Mouse (Mus musculus) 416B (cell line): ENCODE measurements around the gene Samd7.
"Not testable (repeated sequence)": the region's sequence is repeated elsewhere in the genome, so short reads cannot be mapped to it uniquely, and the experiment has no call there.

Source experiments
- DNase-seq: peaks from one replicate; pipeline ENCODE4 v3.0.0; 2011; ENCODE audit warnings: low read depth

The Samd7 gene

DNA sequence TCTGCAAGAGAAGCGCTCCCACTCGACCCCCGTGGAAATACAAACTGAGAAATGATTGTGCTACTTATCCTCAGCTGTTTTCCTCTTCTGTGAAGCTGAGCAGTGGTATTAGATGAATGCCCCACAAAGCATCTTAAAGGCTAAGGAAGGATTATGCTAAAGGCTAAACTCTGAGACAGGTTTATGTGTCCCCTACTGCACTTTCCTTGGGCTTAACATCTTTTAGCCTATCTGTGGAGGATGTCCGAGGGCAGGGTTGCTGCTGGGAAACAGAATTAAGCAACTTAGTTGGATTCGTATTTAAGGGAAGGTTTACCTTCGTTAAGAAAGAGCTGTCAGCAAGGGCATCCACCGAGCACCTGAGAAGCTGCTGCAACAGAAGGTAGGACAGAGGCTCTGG, at the start of gene Samd7:
TSS of gene Samd7 (plus strand) at position 288 of the 400 bp plus-strand sequence.
- no peak for DNase-seq

- DNase-seq = peak; percentile 12
Observed at GRCm38 (mm10) chr3:30696346-30696745, 49.7 kb upstream of the Samd7 start.

DNA sequence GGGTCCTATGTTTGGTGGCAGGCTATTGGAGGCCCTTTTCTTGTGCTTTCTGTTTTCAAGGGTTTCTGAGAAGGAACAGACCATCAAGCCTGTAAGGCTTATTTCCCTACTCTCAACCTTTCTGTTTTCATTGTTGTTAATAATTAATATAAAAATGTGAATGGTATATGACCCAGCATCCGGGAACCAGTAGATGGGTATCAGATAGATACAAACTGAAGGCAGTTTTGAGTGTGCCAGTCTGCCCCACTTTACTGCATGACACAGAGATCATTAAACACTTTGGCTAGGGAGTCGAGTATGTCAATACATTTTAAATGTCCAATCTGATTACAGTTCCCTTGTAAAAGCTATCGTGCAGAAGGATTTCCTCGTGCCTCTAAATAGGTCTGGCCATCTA, 48.2 kb upstream of the Samd7 start:
- DNase-seq = no peak

GRCm38 (mm10) chr3:30699711-30700505, 46.2 kb upstream of the Samd7 start, which contains the start of gene Lrrc31:
TSS of gene Lrrc31 (minus strand) at chr3:30699843.
- DNase-seq = not testable (repeated sequence)

GRCm38 (mm10) chr3:30705977-30706376, 40.1 kb upstream of the Samd7 start:
- no peak for DNase-seq

GRCm38 (mm10) chr3:30706614-30707276, 39.3 kb upstream of the Samd7 start:
- DNase-seq = peak; percentile 91

- no peak for DNase-seq
Observed at GRCm38 (mm10) chr3:30710191-30710590, 35.9 kb upstream of the Samd7 start.

DNA sequence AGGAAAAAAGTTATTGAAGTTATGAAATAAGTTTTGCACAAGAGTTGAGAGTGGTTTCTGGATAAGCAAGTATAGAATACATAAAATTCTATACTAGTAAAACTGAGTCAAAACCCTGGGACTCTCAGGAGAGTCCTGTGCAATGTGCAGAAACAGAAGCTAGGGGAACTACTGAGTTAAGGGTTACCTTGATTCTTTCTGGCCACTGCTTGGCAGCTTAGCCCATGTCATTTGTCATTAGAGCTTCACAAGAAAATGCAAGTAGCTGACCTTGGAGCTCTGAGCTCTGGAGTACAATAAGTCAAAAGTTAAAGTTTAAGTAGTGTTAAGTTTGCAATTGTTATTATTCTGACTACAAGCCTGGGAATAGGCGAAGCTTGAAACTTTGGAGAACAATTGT, 32.8 kb upstream of the Samd7 start:
- DNase-seq = no peak

GRCm38 (mm10) chr3:30718649-30719048, 27.4 kb upstream of the Samd7 start:
- DNase-seq = no peak

DNA sequence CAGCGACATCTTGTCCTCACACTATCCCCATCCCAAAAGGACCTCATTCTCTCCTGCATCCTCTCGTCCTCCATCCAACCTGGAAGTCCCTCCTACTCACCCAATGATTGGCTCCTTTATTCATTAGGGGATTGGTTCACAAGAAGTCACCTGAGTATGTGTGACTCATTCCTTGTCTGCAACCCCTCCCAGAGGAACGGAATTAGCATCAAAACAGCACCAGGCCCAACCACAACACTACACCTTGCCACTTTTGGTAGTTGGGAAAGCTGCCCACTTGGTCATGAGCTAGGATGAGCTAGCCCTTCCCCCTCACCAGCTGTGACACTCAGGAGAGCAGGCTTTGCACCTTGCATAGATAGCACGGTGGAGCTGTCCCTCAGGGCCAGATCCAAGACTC, 24.1 kb upstream of the Samd7 start:
- no peak for DNase-seq

DNA sequence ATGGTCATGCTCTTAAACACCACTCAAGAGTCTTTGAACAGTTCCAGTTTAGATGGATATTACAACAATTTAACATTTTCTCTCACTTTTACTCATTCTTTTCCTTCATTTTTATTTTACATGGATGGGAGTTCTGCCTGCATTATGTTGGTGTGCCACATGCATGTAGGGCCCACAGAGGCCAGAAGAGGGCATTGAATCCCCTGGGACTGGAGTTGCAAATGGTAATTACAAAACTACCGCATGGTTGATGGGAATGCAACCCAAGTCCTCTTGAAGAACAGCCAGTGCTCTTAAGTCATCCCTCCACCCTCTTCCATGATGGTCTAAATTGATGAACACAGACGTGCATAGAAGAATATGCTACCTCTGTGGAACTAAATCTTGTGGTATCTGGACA, 23.6 kb upstream of the Samd7 start:
- peak; percentile 23 for DNase-seq

DNA sequence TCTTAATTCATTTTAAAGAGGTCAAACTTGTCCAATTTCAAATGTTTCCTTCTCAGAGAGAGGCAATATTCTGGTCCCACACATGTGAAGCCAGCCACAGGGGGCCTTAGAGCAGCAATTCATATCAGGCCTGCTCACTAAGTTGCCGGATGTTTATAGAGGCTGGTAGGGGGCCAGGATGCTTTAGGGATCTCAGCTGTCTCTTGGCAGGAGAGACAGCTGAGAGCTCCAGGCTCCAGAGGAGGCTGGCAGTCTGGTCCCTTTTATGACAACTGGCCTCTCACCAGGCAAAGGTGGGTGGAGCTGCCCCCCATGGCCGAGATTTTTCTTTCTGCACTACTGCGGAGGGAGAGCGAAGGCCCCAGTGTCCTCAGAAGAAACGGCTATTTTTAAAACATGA, 22.9 kb upstream of the Samd7 start:
- no peak for DNase-seq

DNA sequence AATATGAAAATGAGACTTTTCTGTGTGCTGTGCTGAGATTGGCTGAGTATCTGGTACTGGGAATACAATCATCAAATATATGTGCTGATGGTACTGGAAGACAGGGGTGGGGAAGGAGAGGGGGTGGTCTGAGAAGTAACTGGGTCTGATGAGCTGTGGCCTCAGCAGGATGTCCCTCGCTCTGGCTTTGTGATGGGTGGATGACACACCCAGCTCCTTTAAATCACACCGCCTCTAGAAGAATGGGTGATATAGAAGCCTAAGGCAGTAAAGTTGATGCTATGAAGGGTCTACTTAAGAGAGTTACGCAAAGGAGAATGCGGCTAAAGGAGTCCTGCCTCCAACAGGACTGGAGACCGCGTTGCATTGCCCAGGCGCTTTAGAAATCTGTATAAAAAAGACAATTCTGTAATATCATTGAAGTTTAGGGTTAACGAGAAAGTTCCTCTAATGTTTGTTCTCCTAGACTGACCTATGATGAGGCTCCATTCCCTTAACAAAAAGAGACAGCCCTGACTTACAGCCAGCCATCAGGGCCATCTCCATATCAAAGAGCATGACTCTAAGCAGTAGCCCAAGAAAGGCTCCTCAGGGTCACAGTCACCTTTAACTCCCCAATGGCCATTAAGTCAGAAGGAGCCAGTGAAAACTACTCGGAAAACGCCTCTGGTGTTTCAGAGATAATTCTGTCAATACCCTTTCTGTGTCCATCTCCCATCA, 21.8 kb upstream of the Samd7 start:
- no peak for DNase-seq

DNA sequence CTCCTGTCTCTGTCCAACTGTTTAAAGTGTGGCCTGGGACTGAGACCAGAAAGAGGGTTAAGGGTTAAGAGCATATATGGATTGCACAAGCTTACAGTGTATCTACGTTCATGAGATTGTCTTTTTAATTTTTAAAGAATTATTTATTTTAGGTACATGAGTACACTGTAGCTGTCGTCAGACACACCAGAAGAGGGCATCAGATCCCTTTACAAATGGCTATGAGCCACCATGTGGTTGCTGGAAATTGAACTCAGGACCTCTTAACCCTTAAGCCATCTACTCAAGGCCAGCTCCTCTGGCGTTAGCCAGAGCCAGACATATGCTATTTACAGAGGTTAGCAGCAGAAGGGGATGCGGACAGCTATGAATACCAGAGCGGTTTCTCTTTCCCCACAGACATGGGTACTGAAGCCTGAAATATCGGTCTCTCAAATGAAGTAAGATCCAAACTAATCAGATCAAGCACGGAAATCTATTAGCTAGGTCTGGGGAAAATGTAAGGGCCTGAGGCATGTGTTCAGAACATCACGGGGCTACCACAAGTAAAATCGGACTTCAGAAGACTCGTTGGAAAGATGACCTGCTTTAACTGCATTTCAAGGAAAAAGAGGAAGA, 21.1 kb upstream of the Samd7 start:
- DNase-seq = no peak

DNA sequence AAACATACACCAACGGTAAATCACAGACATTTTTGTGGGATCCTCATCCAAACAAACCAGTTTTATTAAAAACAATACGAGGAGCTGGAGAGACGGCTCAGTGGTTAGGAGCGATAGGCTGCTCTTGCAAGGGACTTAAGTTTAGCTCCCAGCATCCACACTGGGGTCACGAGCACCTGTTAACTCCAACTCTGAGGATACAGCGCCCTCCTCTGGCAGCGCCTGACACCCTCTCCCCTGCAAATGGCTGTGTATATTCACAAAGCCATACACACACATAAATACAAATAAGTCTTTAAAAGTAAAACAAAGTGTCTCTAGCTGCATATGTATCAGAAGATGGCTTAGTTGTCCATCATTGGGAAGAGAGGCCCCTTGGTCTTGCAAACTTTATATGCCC, 20.6 kb upstream of the Samd7 start:
- DNase-seq = peak; percentile 55

DNA sequence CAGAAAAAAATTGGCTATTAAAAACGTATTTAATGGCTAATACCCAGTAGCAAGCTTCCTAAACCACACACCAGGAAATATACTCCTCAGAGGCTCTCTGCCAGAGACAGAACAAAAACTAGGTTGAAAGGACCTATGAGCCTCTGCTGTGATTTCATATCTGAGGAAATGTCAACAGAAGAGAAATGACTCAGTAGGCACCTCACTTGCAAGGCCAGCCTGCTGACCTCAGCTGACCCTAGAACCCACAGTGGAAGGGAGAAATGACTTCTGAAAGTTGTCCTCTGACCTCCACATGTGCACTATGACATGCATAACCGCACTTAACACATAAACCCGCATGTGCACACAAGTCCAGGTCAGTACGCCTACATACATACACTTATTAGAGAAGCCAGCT, 18.9 kb upstream of the Samd7 start:
- DNase-seq = peak; percentile 90

DNA sequence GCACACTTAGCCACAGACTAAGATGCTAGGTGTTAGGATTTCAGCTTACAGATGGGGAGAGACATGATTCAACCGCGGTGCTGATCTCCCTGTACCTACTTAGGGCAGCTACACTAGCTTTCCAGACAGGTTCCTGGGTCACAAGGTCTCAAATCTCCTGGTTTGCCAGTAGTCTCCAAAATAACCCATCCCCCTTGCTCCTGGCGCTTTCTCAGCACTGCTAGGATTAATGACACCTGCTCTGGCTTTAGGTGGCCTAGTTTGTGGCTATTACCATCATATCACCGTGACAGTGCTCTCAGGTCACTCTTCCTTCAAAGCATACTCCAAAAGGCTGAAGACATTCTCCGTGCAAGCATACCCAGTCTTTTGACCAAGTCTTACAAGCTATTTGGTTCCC, 17.0 kb upstream of the Samd7 start:
- no peak for DNase-seq

DNA sequence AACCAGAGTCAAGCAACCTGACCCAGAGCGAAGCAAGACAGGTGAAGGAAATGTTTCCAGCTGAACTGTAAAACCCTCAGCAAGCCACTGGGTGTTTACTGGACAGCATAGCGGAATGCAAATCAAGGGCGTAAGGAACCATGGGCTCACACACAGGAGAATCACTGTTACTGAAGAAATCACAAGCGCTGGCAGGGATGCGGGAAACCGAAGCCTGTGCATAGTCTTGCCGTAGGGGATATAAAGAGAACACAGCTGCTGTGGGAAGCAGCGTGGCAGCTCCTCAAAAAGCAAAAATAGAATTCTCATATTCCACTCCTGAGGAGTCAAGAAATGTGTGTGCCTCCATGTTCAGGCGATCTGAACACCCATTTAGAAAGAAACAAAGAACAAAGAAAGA, 9.3 kb upstream of the Samd7 start:
- no peak for DNase-seq

- DNase-seq = no peak
Observed at GRCm38 (mm10) chr3:30741306-30741705, 4.8 kb upstream of the Samd7 start.

DNA sequence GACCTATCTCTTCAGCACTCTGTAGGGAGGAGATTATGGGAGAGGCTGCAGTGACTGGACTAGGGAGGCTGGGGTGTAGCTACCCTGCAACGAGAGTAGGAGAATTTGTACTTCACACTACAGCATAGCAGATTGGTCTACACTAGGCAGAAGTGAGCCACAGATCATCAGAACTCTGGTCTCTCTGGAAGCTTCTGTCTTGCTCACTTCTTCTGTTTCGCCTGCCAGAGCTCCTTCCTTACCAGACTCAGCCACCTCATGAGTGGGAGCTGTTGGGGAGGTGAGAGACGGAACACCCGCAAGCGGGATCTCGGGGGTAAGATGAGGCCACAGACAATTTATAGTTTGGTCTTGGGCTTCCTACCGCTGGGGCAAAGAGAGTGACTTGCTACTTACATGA, 3.2 kb upstream of the Samd7 start:
- DNase-seq = no peak

DNA sequence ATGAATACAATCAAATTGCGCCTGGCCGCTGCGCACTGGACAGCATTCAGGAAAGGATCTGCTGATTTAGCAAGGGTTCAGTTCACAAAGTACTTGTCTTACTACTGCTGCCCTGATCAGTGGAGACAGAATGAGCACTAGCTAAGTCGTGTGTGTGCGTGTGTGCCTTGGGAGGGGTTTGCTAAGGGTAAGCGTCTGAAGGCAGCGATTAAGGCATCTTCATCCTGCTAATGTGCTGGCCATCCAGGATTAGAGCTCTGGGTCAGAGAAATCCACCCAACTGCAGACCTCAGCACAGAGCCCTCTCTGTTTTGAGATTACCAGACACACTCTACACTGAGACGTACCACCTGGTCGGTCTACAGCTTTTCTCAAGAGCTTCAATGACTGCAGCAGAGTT, 2.2 kb downstream of the Samd7 start:
- DNase-seq = no peak

GRCm38 (mm10) chr3:30754696-30755095, 8.6 kb downstream of the Samd7 start:
- no peak for DNase-seq

- DNase-seq = peak; percentile 84
Observed at GRCm38 (mm10) chr3:30764877-30765276, 18.8 kb downstream of the Samd7 start.
